Mouse (Mus musculus) erythroblast, embryonic 14.5 days (primary cell): ENCODE results near the gene Zic5.

ENCODE experiments used
- GATA1 ChIP-seq: IDR thresholded peaks from 2 replicates; pipeline ENCODE4 v1.6.1; 2012; ENCODE audit warnings: low read length, inconsistent platforms, mixed read lengths
- TAL1 ChIP-seq: IDR thresholded peaks from 3 replicates; pipeline ENCODE4 v1.6.1; 2012; ENCODE audit warnings: low read length, inconsistent platforms, mixed read lengths

DNA sequence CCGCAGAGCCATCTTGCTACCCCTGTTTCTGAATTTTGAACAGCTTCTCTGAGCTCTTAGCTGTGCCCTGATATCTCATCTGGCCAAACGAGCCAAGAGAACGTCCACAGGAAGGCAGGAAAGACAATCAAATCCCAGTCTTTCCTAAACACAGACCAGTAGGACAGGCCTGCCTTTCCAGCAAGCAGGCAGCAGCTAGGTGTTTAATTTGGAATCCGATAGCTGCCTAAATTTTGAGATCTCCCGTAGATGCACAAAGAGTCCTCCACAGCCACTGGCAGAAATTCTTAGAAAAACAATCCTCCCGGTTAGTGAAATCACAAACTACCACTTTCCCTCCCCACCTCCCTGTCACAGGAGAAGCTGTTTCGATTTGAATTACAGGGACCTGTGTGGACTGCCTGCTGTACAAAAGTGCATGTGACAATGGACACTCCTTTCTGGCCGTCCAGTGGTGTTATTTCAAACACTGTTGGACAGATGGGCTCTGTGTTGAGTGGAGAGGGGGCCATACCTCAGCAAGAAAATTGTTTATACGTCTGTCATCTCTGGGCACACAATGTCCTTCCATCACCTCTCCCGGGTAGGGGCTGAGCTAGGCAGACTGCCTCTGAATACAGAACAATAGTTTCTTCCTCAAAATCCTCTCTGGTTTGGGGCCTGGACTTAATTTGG is 38.8 kb downstream of the Zic5 start:
- no peak for TF ChIP-seq TAL1
- no peak for TF ChIP-seq GATA1
